Mouse (Mus musculus) kidney, adult 2 months (tissue): ENCODE data around the gene Cpeb1.

Source experiments
- CTCF ChIP-seq: fragments of 200-500 bp; conservative IDR thresholded peaks from 2 replicates; pipeline ENCODE4 v1.5.1; 2011; ENCODE audit warnings: low read depth, mild to moderate bottlenecking, control low read depth, low read length, moderate library complexity, mixed read lengths; ENCODE audit not compliant: insufficient read depth, insufficient read length
- POLR2A ChIP-seq: fragments of 200-500 bp; IDR thresholded peaks from one replicate; pipeline ENCODE4 v1.6.1; 2011; ENCODE audit warnings: low read depth, low read length, control low read depth

DNA sequence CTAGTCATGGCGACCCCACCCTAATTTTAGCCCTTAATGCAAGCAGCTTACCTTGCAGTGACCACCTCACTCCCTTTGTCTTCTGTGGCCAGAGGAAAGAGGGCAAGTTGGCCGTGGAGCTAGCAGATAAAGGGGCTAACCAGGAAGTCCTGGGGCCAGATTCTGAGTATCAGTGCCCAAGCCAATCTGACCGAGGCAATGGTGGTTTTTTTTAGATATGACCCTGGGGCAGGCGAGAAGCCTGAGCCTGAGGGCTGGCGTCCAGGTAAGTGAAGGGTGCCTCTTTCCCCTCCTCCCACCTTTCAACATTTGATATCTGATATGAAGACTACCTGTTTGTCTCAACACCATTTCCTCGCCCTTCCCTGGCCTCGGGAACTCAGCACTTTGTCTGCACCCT is 42.9 kb upstream of the Cpeb1 start, which contains the start of gene BC048679:
- no peak for TF ChIP-seq CTCF
- TF ChIP-seq POLR2A, result no peak
